Mouse (Mus musculus): Measurements from ENCODE around the gene Dcaf5. TPM values are rescaled to one million over a fixed set of nuclear protein-coding genes. Genes with fewer than 3 reads are reported as not detected.

Gene Dcaf5
- total and polyA plus RNA-seq, 2 experiments, result 7.7 to 19.1 TPM

GRCm38 (mm10) chr12:80444525-80445109 lies 8.2 kb upstream of the Dcaf5 start:
- H3K27me3 ChIP-seq (ENCODE audit: control insufficient read depth, insufficient read depth, low read length), result no peaks in the 10 kb centered on the region
- H3K79me2 ChIP-seq (ENCODE audit: control insufficient read depth, insufficient read depth, low read length), result no peaks in the 10 kb centered on the region
- H3K9ac ChIP-seq (ENCODE audit: low read depth, low read length), result no peak overlapping the region
- no peak for TF ChIP-seq POLR2A (IDR thresholded peaks at IDR 0.05; ENCODE audit: extremely low read depth, insufficient read depth, low read length)
- TF ChIP-seq CTCF (IDR thresholded peaks at IDR 0.05; ENCODE audit: low read depth, low read length), result no peak
- no peaks in the 10 kb centered on the region for H3K36me3 ChIP-seq (ENCODE audit: control insufficient read depth, insufficient read depth, low read length)
- no peak overlapping the region for H3K4me3 ChIP-seq (ENCODE audit: insufficient read depth, low read depth, low read length)
- 87% methylated on average over 9 of the region's 9 CpGs for WGBS
- H3K27ac ChIP-seq (replicated peaks; ENCODE audit: insufficient read depth, low read depth, low read length), result no peak overlapping the region
- no peaks in the 10 kb centered on the region for H3K4me1 ChIP-seq (ENCODE audit: control insufficient read depth, insufficient read depth, low read length)
- DNase-seq (ENCODE audit: extremely low read depth, low read depth, low spot score), result no peak

GRCm38 (mm10) chr12:80440957-80441356 lies 4.6 kb upstream of the Dcaf5 start:
- no peak overlapping the region for H3K27ac ChIP-seq (replicated peaks; ENCODE audit: insufficient read depth, low read depth, low read length)
- H3K4me3 ChIP-seq (ENCODE audit: insufficient read depth, low read depth, low read length), result no peak overlapping the region
- H3K4me1 ChIP-seq (ENCODE audit: control insufficient read depth, insufficient read depth, low read length), result peaks cover 1% of the 10 kb centered on the region; the same call in 1 of the 2 replicates
- no peak overlapping the region for H3K9ac ChIP-seq (ENCODE audit: low read depth, low read length)
- 81% methylated on average over 2 of the region's 2 CpGs for WGBS
- H3K79me2 ChIP-seq (ENCODE audit: control insufficient read depth, insufficient read depth, low read length), result no peaks in the 10 kb centered on the region
- no peak for DNase-seq (ENCODE audit: extremely low read depth, low read depth, low spot score)
- no peaks in the 10 kb centered on the region for H3K36me3 ChIP-seq (ENCODE audit: control insufficient read depth, insufficient read depth, low read length)
- TF ChIP-seq CTCF (IDR thresholded peaks at IDR 0.05; ENCODE audit: low read depth, low read length), result peak; percentile 12; the same call in 1 of the 2 replicates
- no peak for TF ChIP-seq POLR2A (IDR thresholded peaks at IDR 0.05; ENCODE audit: extremely low read depth, insufficient read depth, low read length)
- H3K27me3 ChIP-seq (ENCODE audit: control insufficient read depth, insufficient read depth, low read length), result no peaks in the 10 kb centered on the region

- 38% methylated on average over 4 of the region's 4 CpGs for whole genome bisulfite sequencing
- Histone ChIP-seq H3K4me3 (ENCODE audit: insufficient read depth, low read depth, low read length) (peak overlapping the region; percentile 92), H3K79me2 (ENCODE audit: control insufficient read depth, insufficient read depth, low read length) (peaks cover 13% of the 10 kb centered on the region; the same call in 1 of the 2 replicates), H3K36me3 (ENCODE audit: control insufficient read depth, insufficient read depth, low read length) (no peaks in the 10 kb centered on the region), H3K27me3 (ENCODE audit: control insufficient read depth, insufficient read depth, low read length) (no peaks in the 10 kb centered on the region), H3K4me1 (ENCODE audit: control insufficient read depth, insufficient read depth, low read length) (peaks cover 5% of the 10 kb centered on the region), H3K9ac (ENCODE audit: low read depth, low read length) (peak overlapping the region; percentile 87), H3K27ac (replicated peaks; ENCODE audit: insufficient read depth, low read depth, low read length) (peak overlapping the region; percentile 91)
- DNase-seq (ENCODE audit: extremely low read depth, low read depth, low spot score), result peak; percentile 80
- TF ChIP-seq CTCF (IDR thresholded peaks at IDR 0.05; ENCODE audit: low read depth, low read length) (no peak), POLR2A (IDR thresholded peaks at IDR 0.05; ENCODE audit: extremely low read depth, insufficient read depth, low read length) (no peak)
Measured at GRCm38 (mm10) chr12:80437051-80437675, 762 bp upstream of the Dcaf5 start.

DNA sequence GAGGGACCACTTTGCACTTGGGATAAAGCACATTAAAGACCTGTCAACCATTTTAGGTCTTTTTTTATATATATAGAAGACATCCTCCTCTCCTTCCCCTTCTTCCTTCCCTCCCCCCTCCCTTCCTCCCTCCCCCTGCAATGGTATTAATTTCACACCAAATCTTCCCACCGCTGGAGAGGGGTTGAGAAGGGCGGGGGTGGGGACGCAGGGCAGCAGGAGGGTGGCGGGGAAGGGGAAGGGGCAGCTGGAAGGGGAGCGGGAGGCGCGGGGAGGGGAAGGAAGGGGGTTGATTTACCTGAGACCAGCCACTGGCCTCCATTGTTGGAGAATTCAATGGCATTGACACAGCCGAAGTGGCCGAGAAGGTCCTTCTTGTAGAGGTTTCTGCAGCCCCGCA lies 514 bp downstream of the Dcaf5 start:
- Histone ChIP-seq H3K27me3 (ENCODE audit: control insufficient read depth, insufficient read depth, low read length) (no peaks in the 10 kb centered on the region), H3K27ac (replicated peaks; ENCODE audit: insufficient read depth, low read depth, low read length) (peak overlapping the region; percentile 86), H3K36me3 (ENCODE audit: control insufficient read depth, insufficient read depth, low read length) (no peaks in the 10 kb centered on the region), H3K4me3 (ENCODE audit: insufficient read depth, low read depth, low read length) (peak overlapping the region; percentile 92), H3K79me2 (ENCODE audit: control insufficient read depth, insufficient read depth, low read length) (peaks cover 18% of the 10 kb centered on the region), H3K4me1 (ENCODE audit: control insufficient read depth, insufficient read depth, low read length) (peaks cover 5% of the 10 kb centered on the region), H3K9ac (ENCODE audit: low read depth, low read length) (peak overlapping the region; percentile 87)
- WGBS, result 2% methylated on average over 9 of the region's 10 CpGs
- peak; percentile 30 for DNase-seq (ENCODE audit: extremely low read depth, low read depth, low spot score)
- no peak for TF ChIP-seq CTCF (IDR thresholded peaks at IDR 0.05; ENCODE audit: low read depth, low read length)
- no peak for TF ChIP-seq POLR2A (IDR thresholded peaks at IDR 0.05; ENCODE audit: extremely low read depth, insufficient read depth, low read length)

DNA sequence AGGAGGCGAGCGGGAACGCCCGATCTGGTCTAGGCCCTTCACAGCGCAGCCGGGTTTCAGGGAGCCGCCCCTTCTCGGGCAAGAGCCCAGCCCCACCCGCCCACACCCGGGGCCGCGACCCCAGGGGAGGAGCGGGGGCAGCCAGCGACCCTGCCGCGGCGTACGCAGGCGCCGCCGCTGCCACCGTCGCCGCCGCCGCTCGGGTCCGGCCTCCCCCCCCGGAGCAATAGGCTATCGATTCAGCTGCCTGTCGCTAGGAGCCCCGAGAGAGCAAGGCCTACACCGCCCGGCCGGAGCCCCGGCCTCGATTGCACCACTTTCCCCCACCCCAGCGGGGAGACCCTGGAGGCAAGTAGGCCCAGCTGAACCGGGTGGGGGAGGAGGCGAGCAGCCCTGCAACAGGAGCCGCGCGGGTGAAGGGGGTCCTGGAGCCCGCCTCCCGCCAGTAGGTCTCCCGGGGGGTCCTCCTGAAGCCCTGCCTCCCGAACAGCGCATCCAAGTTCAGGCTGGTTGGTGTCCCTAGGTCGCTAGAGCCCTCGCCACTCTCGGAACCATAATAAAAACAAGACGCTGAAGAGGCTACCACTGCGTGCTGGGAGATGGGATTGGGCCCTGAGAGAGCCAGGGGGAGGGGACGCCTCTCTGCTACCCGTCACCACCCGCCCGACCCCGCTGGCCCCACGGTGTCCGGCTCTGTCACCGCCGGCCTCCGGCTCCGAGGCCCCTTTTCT lies 1.3 kb downstream of the Dcaf5 start:
- H3K27me3 ChIP-seq (ENCODE audit: control insufficient read depth, insufficient read depth, low read length), result no peaks in the 10 kb centered on the region
- H3K4me1 ChIP-seq (ENCODE audit: control insufficient read depth, insufficient read depth, low read length), result peaks cover 5% of the 10 kb centered on the region
- TF ChIP-seq CTCF (IDR thresholded peaks at IDR 0.05; ENCODE audit: low read depth, low read length) (0 out of 2 replicates have a peak, but pooled peaks have one; percentile 1), POLR2A (IDR thresholded peaks at IDR 0.05; ENCODE audit: extremely low read depth, insufficient read depth, low read length) (0 out of 2 replicates have a peak, but pooled peaks have one; percentile 7)
- peak; percentile 51 for DNase-seq (ENCODE audit: extremely low read depth, low read depth, low spot score)
- peak overlapping the region; percentile 87 for H3K9ac ChIP-seq (ENCODE audit: low read depth, low read length)
- H3K79me2 ChIP-seq (ENCODE audit: control insufficient read depth, insufficient read depth, low read length), result peaks cover 21% of the 10 kb centered on the region
- under 1% methylated on average over 61 of the region's 64 CpGs for WGBS
- peak overlapping the region; percentile 95 for H3K27ac ChIP-seq (replicated peaks; ENCODE audit: insufficient read depth, low read depth, low read length)
- H3K4me3 ChIP-seq (ENCODE audit: insufficient read depth, low read depth, low read length), result peak overlapping the region; percentile 92
- no peaks in the 10 kb centered on the region for H3K36me3 ChIP-seq (ENCODE audit: control insufficient read depth, insufficient read depth, low read length)

Data from liver, adult 2 months (tissue).